Mouse (Mus musculus) embryo, embryonic 9.5 days (tissue): Measurements from ENCODE around the gene Cdk4.

Experiments used
- DNase-seq: peaks from one replicate; pipeline ENCODE4 v3.0.0-alpha.2; 2017; ENCODE audit errors: extremely low spot score

The Cdk4 gene

GRCm38 (mm10) chr10:127099868-127100267 lies 36.5 kb downstream of the Cdk4 start:
- no peak for DNase-seq

- DNase-seq = no peak
These were observed 37.1 kb downstream of the Cdk4 start for GRCm38 (mm10) chr10:127100414-127100813.

GRCm38 (mm10) chr10:127101151-127101550 lies 37.8 kb downstream of the Cdk4 start:
- DNase-seq = no peak

GRCm38 (mm10) chr10:127103631-127104030 lies 40.3 kb downstream of the Cdk4 start:
- no peak for DNase-seq

- no peak for DNase-seq
These were observed 44.4 kb downstream of the Cdk4 start for GRCm38 (mm10) chr10:127107563-127108261.

GRCm38 (mm10) chr10:127108262-127108583 lies 44.9 kb downstream of the Cdk4 start:
- no peak for DNase-seq

- DNase-seq = no peak
These were observed 47.9 kb downstream of the Cdk4 start for GRCm38 (mm10) chr10:127111001-127111887.

GRCm38 (mm10) chr10:127114408-127114807 lies 51.1 kb downstream of the Cdk4 start:
- DNase-seq = no peak

- DNase-seq = no peak
These were observed 51.7 kb downstream of the Cdk4 start for GRCm38 (mm10) chr10:127115068-127115467.
